Mouse (Mus musculus) cerebellum, adult 2 months (tissue): ENCODE measurements at regions not wholly inside any gene's neighbourhood (a gene's known extent, or its start where the extent isn't known, plus 50 kb on each side); places are given as distances from the start of the nearest gene placed in this dataset.

Experiments
- CTCF ChIP-seq: fragments of 200-500 bp; IDR thresholded peaks from 2 replicates; pipeline ENCODE4 v1.5.1; 2011; ENCODE audit warnings: low read depth, mild to moderate bottlenecking, control low read depth, low read length, moderate library complexity, borderline replicate concordance; ENCODE audit not compliant: insufficient read depth
- POLR2A ChIP-seq: fragments of 200-500 bp; IDR thresholded peaks from 2 replicates; pipeline ENCODE4 v1.6.1; 2011; ENCODE audit warnings: low read length, control low read depth, borderline replicate concordance; ENCODE audit not compliant: insufficient read depth

DNA sequence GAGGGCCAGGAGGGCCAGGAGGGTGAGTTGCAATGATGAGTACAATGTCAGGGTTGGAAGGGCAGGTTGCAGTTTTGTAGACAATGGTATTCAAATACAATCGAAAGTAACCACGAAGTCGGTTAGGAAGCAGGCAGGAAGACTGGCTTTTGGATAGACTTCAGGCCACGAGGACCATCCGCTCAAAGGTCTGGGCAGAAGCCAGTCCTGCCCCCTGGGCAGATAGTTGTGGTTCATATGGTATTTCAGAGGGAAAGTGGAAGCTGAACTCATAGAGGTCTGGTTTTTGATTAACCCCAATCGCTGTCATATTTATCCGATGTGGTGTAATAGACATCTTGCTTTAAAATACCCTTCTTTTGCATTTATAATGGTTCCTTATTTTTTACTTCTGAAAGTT lies 255.2 kb downstream of the Gm11077 start:
- TF ChIP-seq CTCF, result no peak
- no peak for TF ChIP-seq POLR2A
